Comparison of ENCODE assay signal across 8 mouse cellular contexts in genomic region chr5:143060774-143061385, GRCm38 (mm10). TPM values are rescaled to one million over a fixed set of nuclear protein-coding genes. Genes with fewer than 3 reads are reported as not detected.
DNase-seq lines count a peak whose midpoint lies in the region; ATAC-seq and TF ChIP-seq lines count a peak whose summit lies in the region.

No protein-coding gene starts in this region.

- H3K4me2 ChIP-seq in hindbrain, embryonic 14.5 days (replicated peaks), result 0 out of 2 replicates have a peak overlapping the region, but pooled peaks have one; percentile 19
- 0 out of 2 replicates have a peak overlapping the region, but pooled peaks have one; percentile 5 for H3K4me2 ChIP-seq in midbrain, embryonic 12.5 days (replicated peaks)

- H3K4me3 ChIP-seq in gastrocnemius, adult 2 months, result no peak overlapping the region
- H3K4me3 ChIP-seq in hindbrain, embryonic 14.5 days (replicated peaks; ENCODE audit: low read length), result no peak overlapping the region
- no peak overlapping the region for H3K4me3 ChIP-seq in midbrain, embryonic 12.5 days

- H3K27me3 ChIP-seq in hindbrain, embryonic 14.5 days (ENCODE audit: control insufficient read depth, insufficient read depth, low read length), result no peaks in the 10 kb centered on the region
- H3K27me3 ChIP-seq in midbrain, embryonic 12.5 days, result no peaks in the 10 kb centered on the region; the same call in 1 of the 2 replicates

- H3K9ac ChIP-seq in hindbrain, embryonic 14.5 days, result no peak overlapping the region
- H3K9ac ChIP-seq in midbrain, embryonic 12.5 days (replicated peaks), result no peak overlapping the region

- peak overlapping the region; percentile 81 for H3K27ac ChIP-seq in gastrocnemius, adult 2 months
- H3K27ac ChIP-seq in hindbrain, embryonic 14.5 days, result peak overlapping the region; percentile 82
- H3K27ac ChIP-seq in midbrain, embryonic 12.5 days (replicated peaks), result peak overlapping the region; percentile 75

- intact Hi-C loops in gastrocnemius, adult 2 months (cut with DNase I), result loop anchor here (10.0 kb wide), 1 partner anchor 296 kb away; no protein-coding TSS in a partner anchor

- no peaks in the 10 kb centered on the region for H3K9me3 ChIP-seq in hindbrain, embryonic 14.5 days (ENCODE audit: control insufficient read depth, low read length)
- no peaks in the 10 kb centered on the region for H3K9me3 ChIP-seq in midbrain, embryonic 12.5 days

- peaks cover 34% of the 10 kb centered on the region for H3K36me3 ChIP-seq in hindbrain, embryonic 14.5 days (replicated peaks; ENCODE audit: control insufficient read depth, insufficient read depth)
- H3K36me3 ChIP-seq in midbrain, embryonic 12.5 days, result peaks cover 37% of the 10 kb centered on the region

- ATAC-seq in hindbrain, embryonic 14.5 days (ENCODE audit: low FRiP score), result peak; percentile 24; the same call in 1 of the 2 replicates
- 0 out of 2 replicates have a peak, but pooled peaks have one; percentile 56 for ATAC-seq in midbrain, embryonic 12.5 days (ENCODE audit: low FRiP score, low read depth)

- TF ChIP-seq POLR2A in brain, embryonic 14.5 days (IDR thresholded peaks at IDR 0.05; ENCODE audit: borderline replicate concordance, extremely low read depth, insufficient read depth, insufficient read length, poor library complexity, severe bottlenecking), result no peak

- DNase-seq in gastrocnemius, adult 2 months, result no peak
- DNase-seq in gastrocnemius, adult 8-10 months (ENCODE audit: low spot score in 2 of 2), result no peak
- peak; percentile 46 for DNase-seq in brain, embryonic 14.5 days (ENCODE audit: low read depth)
- DNase-seq in hindbrain, embryonic 14.5 days (ENCODE audit: low spot score), result no peak
- no peak for DNase-seq in cerebellum, postnatal 10 days
- no peak for DNase-seq in ovary, adult 18-20 months (ENCODE audit: low spot score)
- no peak for DNase-seq in natural killer cell, adult 2 months (ENCODE audit: low spot score in 2 of 2)

- no peak for TF ChIP-seq CTCF in gastrocnemius, adult 2 months (IDR thresholded peaks at IDR 0.05)
- no peak for TF ChIP-seq CTCF in brain, embryonic 14.5 days (IDR thresholded peaks at IDR 0.05; ENCODE audit: borderline replicate concordance, extremely low read depth, insufficient read depth, insufficient read length)

- peaks cover 4% of the 10 kb centered on the region; the same call in 1 of the 2 replicates for H3K4me1 ChIP-seq in hindbrain, embryonic 14.5 days (replicated peaks; ENCODE audit: control insufficient read depth, insufficient read depth, low read length)
- H3K4me1 ChIP-seq in midbrain, embryonic 12.5 days, result peaks cover 9% of the 10 kb centered on the region

- WGBS in hindbrain, embryonic 14.5 days, result 13% methylated on average over 2 of the region's 2 CpGs
- 3% methylated on average over 2 of the region's 2 CpGs for WGBS in midbrain, embryonic 12.5 days

RNA-seq across cellular contexts. Expression of gene Rnf216, which starts 51.9 kb away (rescaled TPM):
- total RNA-seq in gastrocnemius, adult 2 months (2021), result 10 to 100 TPM; 19.0 to 19.8 TPM
- 10 to 100 TPM; 16.3 to 18.1 (median 17.9) TPM for total RNA-seq in gastrocnemius, adult 8-10 months (2022)
- polyA plus RNA-seq in brain, embryonic 14.5 days (2012; rRNA removed), result 32.9 and 33.2 TPM in 2 replicates
- 29.4 and 29.8 TPM in 2 replicates for polyA plus RNA-seq in hindbrain, embryonic 14.5 days (2014; fragmentation: Nextera tagmentation; extraction: Ambion mirVana)
- 49.8 and 51.1 TPM in 2 replicates for polyA plus RNA-seq in midbrain, embryonic 12.5 days (2016; fragmentation: Nextera tagmentation; extraction: Ambion mirVana)
